Mouse (Mus musculus) myocyte (in vitro differentiated cells): ENCODE data around the gene Txnl4b.

Experiments used
- MAX ChIP-seq: IDR thresholded peaks from one replicate; pipeline ENCODE4 v1.6.1; 2011; ENCODE audit warnings: low read depth, mild to moderate bottlenecking, control low read depth
- REST ChIP-seq: IDR thresholded peaks from one replicate; pipeline ENCODE4 v1.6.1; 2011; ENCODE audit warnings: mild to moderate bottlenecking, control low read depth, moderate library complexity; ENCODE audit not compliant: insufficient read depth, insufficient read length
- TCF3 ChIP-seq: IDR thresholded peaks from one replicate; pipeline ENCODE4 v1.6.1; 2011; ENCODE audit warnings: low read depth, control low read depth; ENCODE audit not compliant: insufficient read length
- USF1 ChIP-seq: IDR thresholded peaks from one replicate; pipeline ENCODE4 v1.6.1; 2011; ENCODE audit warnings: low read depth, mild to moderate bottlenecking, control low read depth, moderate library complexity

DNA sequence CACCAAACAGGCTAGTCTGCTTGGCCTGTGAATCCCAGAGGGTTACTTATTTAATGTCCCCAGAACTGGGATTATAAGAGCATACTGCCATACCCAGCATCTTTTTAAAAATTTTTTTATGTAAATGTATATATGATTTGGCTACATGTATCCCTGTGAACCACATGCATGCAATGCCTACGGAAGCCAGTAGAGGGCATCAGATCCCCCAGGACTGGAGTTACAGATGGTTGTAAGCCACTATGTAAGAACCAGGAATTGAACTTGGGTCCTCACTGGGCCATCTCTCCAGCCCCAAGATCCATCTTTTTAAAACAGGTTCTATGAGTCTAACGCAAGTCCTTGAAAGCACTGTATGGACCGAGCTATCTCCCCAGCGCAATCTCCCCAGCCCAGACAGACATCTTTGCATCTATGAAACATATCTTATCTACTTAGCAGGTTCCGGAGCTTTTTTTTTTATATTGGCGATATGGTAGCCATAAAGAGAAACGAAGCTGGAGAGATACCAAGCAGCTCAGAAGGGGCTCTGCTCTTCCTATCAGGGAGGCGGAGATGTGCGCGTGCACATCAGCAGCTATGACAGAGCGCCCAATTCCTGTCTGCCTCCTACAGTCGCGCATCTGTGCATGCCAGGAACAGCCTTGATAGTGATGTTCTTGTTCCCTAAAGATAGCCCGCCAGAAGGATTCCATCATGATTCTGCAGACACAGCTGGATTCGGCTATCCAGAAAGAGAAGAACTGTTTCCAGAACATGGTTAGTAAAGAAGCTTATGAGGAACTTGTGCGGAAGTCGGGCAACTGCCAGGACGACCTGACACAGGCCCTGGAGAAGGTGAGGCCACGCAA lies 30.3 kb upstream of the Txnl4b start:
- TF ChIP-seq USF1 (no peak), TCF3 (no peak), REST (no peak), MAX (no peak)
